10 mouse cellular contexts compared by ENCODE assay signal in genomic region chr2:153543911-153544730, GRCm38 (mm10). TPM values are rescaled to one million over a fixed set of nuclear protein-coding genes. Genes with fewer than 3 reads are reported as not detected.
DNase-seq lines count a peak whose midpoint lies in the region; ATAC-seq and TF ChIP-seq lines count a peak whose summit lies in the region.
"Had no signal": no experiment of that assay in that cellular context is flagged by ENCODE, and none has a peak within 500 bp of the region (broad histone marks: within the 10 kb centered on the region; RNA-seq: fewer than 3 reads in every experiment).

No protein-coding gene starts in this region.

- no peak overlapping the region for H3K4me2 ChIP-seq in intestine, embryonic 15.5 days (replicated peaks)

- H3K9me3 ChIP-seq in intestine, embryonic 15.5 days: no peaks in the 10 kb centered on the region
- H3K9me3 ChIP-seq: limb, embryonic 10.5 days had no signal

- H3K27ac ChIP-seq in gastrocnemius, adult 2 months: no peak overlapping the region; the same call in 1 of the 2 replicates
- no peak overlapping the region for H3K27ac ChIP-seq in intestine, embryonic 15.5 days
- H3K27ac ChIP-seq: limb, embryonic 10.5 days had no signal

- H3K36me3 ChIP-seq in intestine, embryonic 15.5 days: no peaks in the 10 kb centered on the region
- H3K36me3 ChIP-seq: limb, embryonic 10.5 days had no signal

- no peak for ATAC-seq in intestine, embryonic 15.5 days

- intact Hi-C loops in gastrocnemius, adult 2 months (cut with DNase I): no loop called here

- TF ChIP-seq CTCF in gastrocnemius, adult 2 months (IDR thresholded peaks at IDR 0.05): no peak

- H3K27me3 ChIP-seq in intestine, embryonic 15.5 days (replicated peaks): no peaks in the 10 kb centered on the region

- peaks cover 17% of the 10 kb centered on the region for H3K4me1 ChIP-seq in intestine, embryonic 15.5 days (replicated peaks)

- H3K4me3 ChIP-seq in gastrocnemius, adult 2 months: no peak overlapping the region
- H3K4me3 ChIP-seq in intestine, embryonic 15.5 days (replicated peaks): no peak overlapping the region
- H3K4me3 ChIP-seq: limb, embryonic 10.5 days had no signal

- H3K9ac ChIP-seq in intestine, embryonic 15.5 days: no peak overlapping the region

- 73% methylated on average over 8 of the region's 8 CpGs for WGBS in intestine, embryonic 15.5 days

- peak; percentile 27 for DNase-seq in gastrocnemius, adult 2 months
- DNase-seq in gastrocnemius, adult 8-10 months (ENCODE audit: low spot score in 2 of 2): no peak
- DNase-seq in thymus, postnatal 4 days: peak; percentile 59
- no peak for DNase-seq in thymus, postnatal 14 days
- peak; percentile 69 for DNase-seq in lung, postnatal 36 days
- DNase-seq in frontal cortex, postnatal 14 days (ENCODE audit: low spot score in 2 of 2): no peak
- no peak for DNase-seq in layer of hippocampus, postnatal 10 days (ENCODE audit: low spot score in 2 of 2)
- DNase-seq: gastrocnemius, postnatal 14 days had no signal

RNA-seq across cellular contexts. Expression of gene Nol4l, which starts 14.3 kb away (rescaled TPM):
- total RNA-seq in gastrocnemius, adult 2 months (2021): 1 to 10 TPM; 1.0 to 1.2 TPM
- under 1 TPM; 0.29 to 0.94 (median 0.41) TPM for total RNA-seq in gastrocnemius, adult 8-10 months (2022)
- polyA plus RNA-seq in intestine, embryonic 15.5 days (2015; fragmentation: Nextera tagmentation; extraction: Ambion mirVana): 25.6 and 27.1 TPM in 2 replicates
- total RNA-seq in layer of hippocampus, postnatal 10 days (2021): 10 to 100 TPM; 65.4 to 66.8 TPM

RNA-seq across cellular contexts. Expression of gene 4930404H24Rik, which starts 51.5 kb away (rescaled TPM):
- total RNA-seq in gastrocnemius, adult 2 months (2021): not detected
- total RNA-seq in gastrocnemius, adult 8-10 months (2022): not detected
- polyA plus RNA-seq in intestine, embryonic 15.5 days (2015; fragmentation: Nextera tagmentation; extraction: Ambion mirVana): not detected in 2 replicates
- total RNA-seq in layer of hippocampus, postnatal 10 days (2021): not detected
- total RNA-seq: gastrocnemius, postnatal 14 days had no signal
- polyA plus RNA-seq: limb, embryonic 10.5 days had no signal

Comparison
In these comparisons a context has a peak if more than half of its experiments do, and no peak if none do; other contexts are left out.
1. DNase-seq: peak in gastrocnemius, adult 2 months (single experiment), thymus, postnatal 4 days (single experiment) and lung, postnatal 36 days (single experiment); none in gastrocnemius, adult 8-10 months (0 of 2), thymus, postnatal 14 days (single experiment), frontal cortex, postnatal 14 days (0 of 2) and layer of hippocampus, postnatal 10 days (0 of 2).
2. RNA of gene Nol4l, which starts 14.3 kb away (total RNA-seq): 65.4 to 66.8 TPM in layer of hippocampus, postnatal 10 days; 1.0 to 1.2 TPM in gastrocnemius, adult 2 months and 0.29 to 0.94 TPM in gastrocnemius, adult 8-10 months; every median in the first group is over 10 times any median in the second.